Comparison of ENCODE assay signal across 28 mouse cellular contexts in genomic region chr10:19022272-19022671, GRCm38 (mm10).
"Had no signal": no experiment of that assay in that cellular context is flagged by ENCODE, and none has a peak within 500 bp of the region (broad histone marks: within the 10 kb centered on the region; RNA-seq: fewer than 3 reads in every experiment).

No protein-coding gene starts in this region.

- H3K36me3 ChIP-seq: embryonic facial prominence, embryonic 10.5 days; embryonic facial prominence, embryonic 12.5 days; embryonic facial prominence, embryonic 13.5 days; embryonic facial prominence, embryonic 15.5 days; forebrain, embryonic 10.5 days; forebrain, embryonic 12.5 days; forebrain, embryonic 15.5 days had no signal

- ATAC-seq: forebrain, embryonic 13.5 days; forebrain, embryonic 14.5 days; forebrain, embryonic 15.5 days; forebrain, embryonic 16.5 days; forebrain, postnatal 0 days had no signal

- H3K27ac ChIP-seq: embryonic facial prominence, embryonic 10.5 days; embryonic facial prominence, embryonic 12.5 days; embryonic facial prominence, embryonic 13.5 days; embryonic facial prominence, embryonic 15.5 days; forebrain, embryonic 10.5 days; forebrain, embryonic 12.5 days; forebrain, embryonic 13.5 days; forebrain, embryonic 15.5 days; gastrocnemius, adult 2 months; heart, adult 2 months had no signal

- H3K27me3 ChIP-seq: embryonic facial prominence, embryonic 12.5 days; embryonic facial prominence, embryonic 15.5 days; forebrain, embryonic 12.5 days; forebrain, embryonic 15.5 days had no signal

- H3K4me3 ChIP-seq: embryonic facial prominence, embryonic 10.5 days; embryonic facial prominence, embryonic 12.5 days; embryonic facial prominence, embryonic 13.5 days; embryonic facial prominence, embryonic 15.5 days; erythroblast, embryonic 14.5 days; forebrain, embryonic 10.5 days; forebrain, embryonic 12.5 days; forebrain, embryonic 13.5 days; forebrain, embryonic 15.5 days; gastrocnemius, adult 2 months; heart, adult 2 months had no signal

- H3K4me1 ChIP-seq: embryonic facial prominence, embryonic 10.5 days; embryonic facial prominence, embryonic 12.5 days; forebrain, embryonic 10.5 days; forebrain, embryonic 12.5 days; forebrain, embryonic 13.5 days; forebrain, embryonic 15.5 days had no signal

- DNase-seq: cerebellum, adult 8-10 months; cerebellum, adult 9-10 months; cerebellum, adult 9-11 months; cerebellum, postnatal 10 days; cerebellum, postnatal 14 days; cerebellum, postnatal 25 days; cerebellum, postnatal 36 days; embryo, embryonic 11 days; forebrain, postnatal 0 days; gastrocnemius, adult 2 months; gastrocnemius, postnatal 10 days; gastrocnemius, postnatal 14 days; gastrocnemius, postnatal 25 days; gastrocnemius, postnatal 36 days; heart, adult 11 months; heart, adult 18-20 months; heart, adult 2 months had no signal
